Mouse (Mus musculus): ENCODE measurements around the gene Wdr49. TPM values are rescaled to one million over a fixed set of nuclear protein-coding genes. Genes with fewer than 3 reads are reported as not detected.
"Not testable (repeated sequence)": the region's sequence is repeated elsewhere in the genome, so short reads cannot be mapped to it uniquely, and the experiment has no call there.

The Wdr49 gene
- total RNA-seq, 2 experiments from 2014 or later, result not detected

- ATAC-seq (replicated peaks; ENCODE audit: low FRiP score, poor library complexity, severe bottlenecking), result no peak
Measured at GRCm38 (mm10) chr3:75305584-75305983, 176.4 kb downstream of the Wdr49 start.

DNA sequence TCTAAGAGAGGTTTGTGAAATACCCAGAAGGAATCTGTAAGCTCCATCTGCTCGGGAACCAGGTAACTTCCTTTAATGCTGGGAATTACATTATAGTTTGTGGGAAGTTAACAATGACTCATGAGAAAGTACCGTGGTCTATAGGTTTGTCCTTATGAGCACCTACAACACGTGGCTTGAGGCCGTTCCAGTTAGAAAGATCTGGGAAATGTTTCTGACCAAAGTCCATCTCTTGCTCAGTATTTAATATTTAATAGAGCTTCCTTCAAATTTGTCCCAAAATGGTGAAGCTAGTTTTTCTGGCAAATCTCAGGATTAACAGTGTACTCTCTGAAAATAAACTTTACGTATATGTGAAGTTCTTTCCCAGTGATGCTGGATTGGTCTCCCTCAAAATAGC is 177.3 kb downstream of the Wdr49 start:
- ATAC-seq (replicated peaks; ENCODE audit: low FRiP score, poor library complexity, severe bottlenecking), result no peak

DNA sequence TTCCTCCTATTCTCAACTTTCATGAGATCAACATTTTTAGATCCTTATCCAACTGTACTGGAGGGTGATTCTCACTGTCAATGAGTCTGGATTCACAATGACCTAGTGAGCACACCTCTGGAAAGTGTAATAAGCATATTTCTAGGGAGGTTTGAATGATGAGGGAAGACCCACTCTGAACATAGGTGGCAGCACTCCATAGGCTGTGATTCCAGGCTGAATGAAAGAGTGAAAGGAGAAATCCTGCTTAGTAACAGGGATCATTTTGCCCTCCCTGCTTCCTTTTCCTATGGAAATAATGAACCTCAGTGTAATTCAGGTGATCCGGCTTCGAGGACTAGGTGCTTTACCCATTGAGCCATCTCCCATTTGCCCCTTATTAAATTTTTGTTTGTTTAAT is 180.9 kb downstream of the Wdr49 start:
- ATAC-seq (replicated peaks; ENCODE audit: low FRiP score, poor library complexity, severe bottlenecking), result no peak

DNA sequence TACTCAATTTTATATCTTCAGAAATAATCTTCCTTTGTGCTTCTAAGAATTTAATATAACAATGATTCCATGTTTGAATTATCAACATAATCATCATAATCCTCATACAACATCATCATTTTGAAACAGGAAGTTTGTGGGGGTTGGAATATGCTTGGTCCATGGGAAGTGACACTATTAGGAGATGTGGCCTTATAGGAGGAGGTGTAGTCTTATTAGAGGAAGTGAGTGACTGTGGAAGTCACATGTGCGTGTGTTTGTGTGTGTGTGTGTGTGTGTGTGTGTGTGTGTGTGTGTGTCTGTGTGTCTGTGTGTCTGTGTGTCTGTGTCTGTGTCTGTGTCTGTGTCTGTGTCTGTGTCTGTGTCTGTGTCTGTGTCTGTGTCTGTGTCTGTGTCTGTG is 182.5 kb downstream of the Wdr49 start:
- ATAC-seq (replicated peaks; ENCODE audit: low FRiP score, poor library complexity, severe bottlenecking), result not testable (repeated sequence)

- no peak for ATAC-seq (replicated peaks; ENCODE audit: low FRiP score, poor library complexity, severe bottlenecking)
Measured at GRCm38 (mm10) chr3:75297758-75298111, 184.2 kb downstream of the Wdr49 start.

DNA sequence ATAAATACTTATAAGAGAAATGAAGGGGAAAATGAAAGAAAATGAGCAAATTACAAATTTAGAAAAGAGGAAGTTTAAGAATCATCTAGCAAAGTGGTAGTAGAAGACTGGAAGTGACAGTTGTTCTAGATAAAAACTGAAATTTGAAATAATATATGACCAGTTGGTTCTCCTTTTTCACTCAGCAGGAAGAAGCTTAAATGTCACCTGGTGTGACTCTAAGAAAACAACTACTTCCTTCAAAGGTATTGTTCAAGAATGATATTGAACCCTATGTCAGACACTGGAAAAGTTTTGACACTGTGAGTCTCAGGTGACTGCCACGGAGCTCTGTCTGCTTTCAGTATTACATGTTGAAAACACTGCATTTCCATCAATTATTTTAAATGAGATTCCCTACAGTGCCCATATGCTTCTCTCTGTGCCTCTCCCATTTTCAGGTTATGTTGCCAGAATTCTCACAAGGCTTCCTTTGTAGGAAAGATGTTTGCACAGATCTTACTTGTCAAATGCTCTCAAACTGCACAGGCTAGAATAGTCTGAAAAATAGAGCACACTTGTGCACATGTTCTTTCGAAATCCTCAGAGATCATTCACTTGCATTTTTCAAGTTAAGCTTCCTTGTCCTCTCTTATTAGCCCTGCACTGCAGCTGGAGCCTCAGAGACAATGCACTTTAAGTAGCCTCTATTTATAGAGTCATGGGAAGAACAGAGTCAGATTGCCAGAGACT is 184.8 kb downstream of the Wdr49 start:
- no peak for ATAC-seq (replicated peaks; ENCODE audit: low FRiP score, poor library complexity, severe bottlenecking)

- ATAC-seq (replicated peaks; ENCODE audit: low FRiP score, poor library complexity, severe bottlenecking), result no peak
Measured at GRCm38 (mm10) chr3:75293243-75293642, 188.7 kb downstream of the Wdr49 start.

GRCm38 (mm10) chr3:75277455-75277854 is 204.5 kb downstream of the Wdr49 start:
- no peak for ATAC-seq (replicated peaks; ENCODE audit: low FRiP score, poor library complexity, severe bottlenecking)

GRCm38 (mm10) chr3:75276522-75276921 is 205.4 kb downstream of the Wdr49 start:
- ATAC-seq (replicated peaks; ENCODE audit: low FRiP score, poor library complexity, severe bottlenecking), result no peak

DNA sequence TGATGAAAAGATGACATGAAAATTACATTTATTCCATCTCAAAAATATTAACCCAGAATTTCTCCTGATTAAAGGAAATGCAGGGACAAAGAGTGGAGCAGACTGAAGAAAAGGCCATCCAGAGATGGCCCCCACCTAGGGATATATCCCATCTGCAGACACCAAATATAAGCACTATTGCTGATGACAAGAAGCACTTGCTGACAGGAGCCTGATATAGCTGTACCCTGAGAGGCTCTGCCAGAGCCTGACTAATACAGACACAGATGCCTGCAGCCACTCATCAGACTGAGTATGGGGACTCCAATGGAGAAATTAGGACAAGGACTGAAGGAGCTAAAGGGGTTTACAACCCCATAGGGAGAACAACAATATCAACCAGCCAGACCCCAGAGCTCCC is 206.8 kb downstream of the Wdr49 start:
- ATAC-seq (replicated peaks; ENCODE audit: low FRiP score, poor library complexity, severe bottlenecking), result no peak

GRCm38 (mm10) chr3:75269978-75270377 is 212.0 kb downstream of the Wdr49 start, which contains the start of gene Serpini2:
Gene Serpini2 (minus strand): TSS chr3:75270078.
- ATAC-seq (replicated peaks; ENCODE audit: low FRiP score, poor library complexity, severe bottlenecking), result no peak

DNA sequence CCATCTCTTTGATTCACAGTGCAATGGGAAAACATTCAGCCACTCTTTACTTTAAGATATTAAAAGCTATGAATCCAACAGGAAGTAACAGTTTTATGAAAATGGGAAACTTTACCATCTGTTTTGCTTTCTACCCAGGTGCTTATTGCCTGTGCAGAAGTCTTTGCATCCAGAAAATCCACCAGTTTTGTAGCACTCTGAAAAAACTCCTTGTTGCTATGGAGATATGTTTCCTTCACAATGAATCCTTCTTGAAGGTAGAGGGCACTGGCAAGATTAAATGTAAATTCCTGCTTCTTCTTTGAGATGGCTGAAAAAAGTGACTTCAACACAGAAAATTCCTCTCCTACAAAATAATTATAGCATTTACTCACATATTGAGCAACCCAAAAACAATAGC is 222.6 kb downstream of the Wdr49 start:
- no peak for ATAC-seq (replicated peaks; ENCODE audit: low FRiP score, poor library complexity, severe bottlenecking)

Other genes starting within 250 kb of the Wdr49 start
- gene Serpini2, start 212.1 kb downstream of the Wdr49 start, total RNA-seq (2015; ENCODE audit: low replicate concordance), result not detected in 2 replicates
- not detected in 2 replicates for gene Serpini2, start 212.1 kb downstream of the Wdr49 start, total RNA-seq (2017; ENCODE audit: low replicate concordance)
- gene Pdcd10, start 74.7 kb upstream of the Wdr49 start, total RNA-seq (2015; ENCODE audit: low replicate concordance), result 38.6 and 38.9 TPM in 2 replicates
- 60.8 and 67.1 TPM in 2 replicates for gene Pdcd10, start 74.7 kb upstream of the Wdr49 start, total RNA-seq (2017; ENCODE audit: low replicate concordance)
- gene Serpini1, start 75.4 kb upstream of the Wdr49 start, total RNA-seq (2015; ENCODE audit: low replicate concordance), result 2.1 TPM in 1 of 2 replicates, not detected in the other
- gene Serpini1, start 75.4 kb upstream of the Wdr49 start, total RNA-seq (2017; ENCODE audit: low replicate concordance), result 1.4 and 1.8 TPM in 2 replicates

All from erythroid progenitor cell, adult 5-6 weeks (primary cell).